Mouse (Mus musculus): ENCODE measurements around the gene Acot2.

DNA sequence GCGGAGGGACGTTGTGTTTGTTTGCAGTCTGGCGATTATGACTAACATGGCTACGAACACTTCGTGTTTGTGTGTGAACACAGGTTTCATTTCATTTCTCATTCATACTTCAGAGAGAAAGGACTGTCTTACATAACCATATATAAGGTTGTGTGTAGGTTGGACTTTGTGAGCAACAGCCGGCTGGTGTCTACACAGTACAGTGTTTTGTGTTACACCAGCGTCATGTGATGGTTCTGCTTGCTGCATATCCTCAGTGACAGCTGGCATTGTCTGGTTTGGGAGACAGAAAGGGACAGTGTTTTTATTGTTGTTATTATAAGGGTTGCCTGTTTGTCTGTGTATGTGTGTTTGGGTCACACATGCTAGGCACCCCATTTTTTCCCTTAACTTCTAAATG lies 26.0 kb downstream of the Acot2 start:
- TF ChIP-seq POLR2A (IDR thresholded peaks at IDR 0.05; ENCODE audit: extremely low read depth, insufficient read depth, low read length), result no peak
- no peak for TF ChIP-seq CTCF (IDR thresholded peaks at IDR 0.05; ENCODE audit: extremely low read depth, insufficient read depth, low read length)

Data from cortical plate, adult 2 months (tissue).